Mouse (Mus musculus) common myeloid progenitor, adult 5-6 weeks (primary cell): Measurements from ENCODE around the gene 9530003J23Rik. TPM values are rescaled to one million over a fixed set of nuclear protein-coding genes. Genes with fewer than 3 reads are reported as not detected.
A peak's percentile ranks its signal among the peaks of the same experiment; 100 is the strongest.
"Not testable (repeated sequence)": the region's sequence is repeated elsewhere in the genome, so short reads cannot be mapped to it uniquely, and the experiment has no call there.

Experiments
- ATAC-seq: replicated peaks from 2 replicates; pipeline ENCODE4 v1.8.0; 2016; ENCODE audit warnings: low read depth, mild to moderate bottlenecking, moderate TSS enrichment, inconsistent platforms; ENCODE audit not compliant: poor library complexity, severe bottlenecking
- total RNA-seq: library from RNA; stranded (forward); fragments of 200-1000, 187-1606 nt; gene quantifications from 2 replicates; pipeline ENCODE4 v1.2.3, GENCODE M21; 2017

Gene 9530003J23Rik
- total RNA-seq, result not detected in 2 replicates

DNA sequence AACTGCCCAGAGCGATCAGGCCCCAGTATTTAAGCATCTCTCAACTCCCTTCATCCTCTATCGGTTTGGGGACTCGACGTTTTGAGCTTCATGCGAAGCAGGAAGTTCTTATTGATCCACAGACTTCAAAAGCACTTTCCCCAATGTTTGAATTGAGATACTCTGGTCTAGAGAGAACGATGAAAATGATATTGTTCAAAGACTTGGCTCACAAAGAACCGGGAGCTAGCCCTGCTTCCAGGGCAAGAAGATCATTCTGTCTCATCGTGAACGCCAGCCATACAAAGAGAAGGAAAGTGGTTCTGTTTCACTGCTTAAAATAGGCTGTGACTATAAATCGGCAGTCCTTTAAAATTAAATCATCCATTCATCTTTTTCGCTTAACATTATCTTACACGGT, at the start of gene 9530003J23Rik:
9530003J23Rik (minus strand) TSS at position 101 of the 400 bp plus-strand sequence.
- no peak for ATAC-seq

DNA sequence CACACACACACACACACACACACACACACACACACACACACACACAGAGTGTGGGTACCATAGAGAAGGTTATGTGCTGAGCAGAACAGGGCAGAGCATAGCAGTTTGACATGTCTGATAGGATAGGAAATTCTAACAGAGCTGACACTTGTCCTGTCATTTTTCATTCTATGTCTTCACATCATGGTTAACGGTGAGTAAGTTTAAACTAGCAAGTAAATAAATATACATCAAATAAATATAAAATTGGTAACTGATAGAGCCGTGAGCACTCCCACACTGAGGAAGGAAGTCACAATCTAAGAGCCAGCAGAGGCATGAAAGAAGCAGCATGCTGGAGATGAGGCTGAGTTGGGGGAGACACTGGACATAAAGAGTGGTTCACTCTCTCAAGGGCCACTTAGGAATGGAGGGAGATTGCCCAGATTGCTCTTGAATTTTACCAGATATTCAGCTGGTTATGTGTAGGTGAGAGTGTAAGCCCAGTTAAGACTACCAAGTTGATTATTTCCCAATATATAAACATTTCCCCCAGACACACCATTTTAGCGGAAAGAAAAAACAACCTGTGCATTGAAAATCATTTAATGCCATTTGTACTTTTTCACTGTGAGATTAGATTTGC, 48.8 kb upstream of the 9530003J23Rik start:
- ATAC-seq, result no peak

DNA sequence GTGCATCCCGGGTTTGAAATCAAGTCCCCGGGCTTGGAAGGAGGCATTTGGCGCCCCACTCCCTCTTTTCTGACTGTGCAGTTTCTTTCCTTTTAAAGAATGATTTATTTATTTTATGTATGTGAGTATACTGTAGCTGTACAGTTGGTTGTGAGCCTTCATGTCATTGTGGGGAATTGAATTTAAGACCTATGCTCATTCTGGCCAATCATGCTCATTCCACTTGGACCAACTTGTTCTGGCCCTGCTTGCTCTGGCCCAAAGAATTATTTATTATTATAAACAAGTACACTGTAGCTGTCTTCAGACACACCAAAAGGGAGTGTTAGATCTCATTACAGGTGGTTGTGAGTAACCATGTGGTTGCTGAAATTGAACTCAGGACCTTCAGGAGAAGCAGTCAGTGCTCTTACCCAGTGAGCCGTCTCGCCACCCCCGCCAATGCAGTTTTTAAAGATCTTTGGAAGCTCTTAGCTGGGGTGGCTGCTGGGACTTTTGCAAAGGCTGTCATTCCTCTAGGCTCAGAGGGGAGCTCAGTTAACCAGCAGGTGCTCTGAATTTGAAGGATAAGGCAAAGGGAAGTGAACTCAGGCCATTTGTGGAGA, 48.0 kb upstream of the 9530003J23Rik start:
- no peak for ATAC-seq

DNA sequence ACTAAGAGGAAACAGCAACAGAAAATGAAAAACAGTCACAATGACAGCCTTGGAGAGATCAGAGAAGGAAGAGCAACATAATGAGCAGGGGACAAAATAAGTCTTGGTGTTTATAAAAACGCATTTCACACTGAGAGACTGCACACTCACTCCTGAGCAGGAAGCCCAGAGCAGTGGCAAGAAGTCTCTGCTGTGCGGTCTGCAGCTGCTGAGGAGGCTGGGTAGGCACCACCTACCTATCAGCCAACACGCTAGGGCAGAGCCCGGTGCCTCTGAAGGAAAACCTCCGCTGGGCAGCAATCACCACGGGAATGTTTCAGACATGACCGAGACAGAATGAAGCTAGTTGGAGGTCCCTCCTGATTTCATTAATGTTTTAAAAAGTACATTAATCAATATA, 47.1 kb upstream of the 9530003J23Rik start:
- ATAC-seq, result peak; percentile 72

DNA sequence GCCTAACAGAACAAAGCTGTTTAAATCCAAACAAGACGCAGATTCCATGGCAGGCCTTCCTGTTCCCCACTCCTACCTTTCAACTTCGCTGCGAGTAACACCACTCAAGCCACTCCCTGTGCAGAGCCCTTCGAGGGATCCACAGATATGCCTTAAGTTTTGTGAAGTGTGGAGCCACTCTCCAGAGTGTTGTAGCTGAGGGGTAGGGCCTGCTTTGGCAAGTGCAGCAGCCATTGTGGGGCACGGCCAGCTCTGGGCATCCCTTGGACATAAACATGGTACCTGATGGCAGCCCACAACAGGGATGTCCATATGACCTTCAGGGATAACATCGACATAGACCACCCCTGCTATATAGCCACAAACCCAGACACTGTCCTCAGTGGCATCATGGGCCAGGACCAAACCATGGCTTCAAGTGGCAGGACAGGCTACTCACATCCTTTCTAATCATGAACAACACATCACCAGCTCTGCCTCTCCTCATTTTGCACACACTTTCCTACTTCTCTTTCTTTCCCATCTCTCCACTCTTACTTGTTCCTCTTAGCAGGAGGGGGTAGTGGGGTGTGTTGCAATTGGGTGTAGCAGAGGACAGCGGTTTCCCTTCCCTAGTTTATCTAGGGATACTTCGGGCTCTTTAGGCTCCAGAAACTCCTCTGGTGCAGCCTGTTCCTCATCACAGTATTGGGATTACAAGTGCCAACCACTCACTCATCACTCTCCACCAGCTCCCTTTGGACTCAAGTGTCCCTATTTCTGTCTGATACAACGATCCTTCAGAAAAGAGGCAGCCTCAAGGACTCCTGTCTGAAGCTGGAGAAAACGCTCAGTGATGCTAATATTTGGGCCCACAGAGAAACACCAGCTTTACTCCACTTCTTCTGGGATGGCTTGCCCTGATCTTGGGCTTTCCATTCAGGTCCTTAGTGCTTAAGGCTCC, 46.3 kb upstream of the 9530003J23Rik start:
- peak; percentile 47 for ATAC-seq

DNA sequence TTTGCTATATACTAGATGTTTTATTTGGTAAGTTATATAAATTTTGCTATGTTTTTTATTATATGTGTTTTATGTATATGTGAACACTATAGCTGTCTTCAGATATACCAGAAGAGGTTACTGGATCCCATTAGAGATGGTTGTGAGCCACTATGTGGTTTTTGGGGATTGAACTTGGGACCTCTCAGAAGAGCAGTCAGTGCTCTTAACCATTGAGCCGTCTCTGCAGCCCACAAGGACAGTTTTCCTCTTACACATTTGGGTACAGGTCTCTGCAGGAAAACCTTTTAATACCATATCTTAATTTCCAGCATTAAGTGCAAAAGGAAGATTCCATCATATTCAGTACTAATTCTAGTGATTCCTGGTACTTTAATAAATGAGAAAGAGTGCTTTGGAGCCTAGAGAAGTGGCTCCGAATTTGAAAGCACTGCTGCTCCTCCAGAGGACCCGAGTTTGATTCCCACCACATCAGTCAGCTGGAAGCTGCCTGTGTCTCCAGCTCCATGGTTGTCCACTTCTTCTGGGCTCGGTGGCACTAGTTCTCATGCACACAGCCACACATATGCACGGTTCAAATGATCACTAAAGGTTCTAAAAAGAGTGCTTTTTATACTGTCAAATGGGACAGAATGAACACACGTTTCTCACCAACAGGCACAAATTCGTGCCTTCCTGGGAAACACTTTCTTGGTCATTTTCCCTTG, 45.5 kb upstream of the 9530003J23Rik start:
- ATAC-seq, result no peak

DNA sequence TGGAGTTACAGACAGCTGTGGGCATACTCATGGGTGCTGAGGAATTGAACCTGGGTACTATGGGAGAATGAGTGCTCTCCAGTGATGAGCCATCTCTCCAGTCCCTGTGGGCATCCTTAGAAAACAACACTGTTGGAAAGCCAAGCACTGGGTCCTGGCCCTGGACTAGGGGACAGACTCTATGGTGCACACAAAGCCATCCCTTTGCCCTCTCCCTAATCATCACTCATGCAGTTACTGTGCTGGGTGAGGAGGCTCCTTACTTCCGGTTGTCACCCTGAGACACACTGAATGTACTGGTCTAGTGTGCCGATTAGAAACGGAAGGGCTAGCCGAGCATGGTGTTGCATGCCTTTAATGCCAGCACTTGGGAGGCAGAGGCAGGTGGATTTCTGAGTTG, 44.7 kb upstream of the 9530003J23Rik start:
- ATAC-seq, result not testable (repeated sequence)

DNA sequence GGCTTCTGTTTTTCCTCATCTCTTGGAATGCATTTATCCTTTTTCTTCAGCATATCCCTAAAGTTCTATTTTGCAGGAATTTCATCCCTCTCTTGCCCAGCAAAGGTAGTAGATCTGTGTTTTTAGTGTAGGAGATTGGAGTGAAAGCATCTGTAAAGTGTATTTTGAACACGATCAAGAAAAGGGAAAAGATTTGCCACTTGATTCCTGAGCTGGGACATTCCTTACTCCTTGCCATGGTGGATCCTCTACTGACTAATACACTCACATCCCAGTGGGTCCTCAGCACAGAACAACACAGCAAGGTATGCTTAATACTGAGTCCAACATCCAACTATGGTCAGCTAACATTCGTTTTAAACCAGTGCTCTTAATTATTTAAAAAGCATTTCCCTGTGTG, 44.0 kb upstream of the 9530003J23Rik start:
- ATAC-seq, result no peak

DNA sequence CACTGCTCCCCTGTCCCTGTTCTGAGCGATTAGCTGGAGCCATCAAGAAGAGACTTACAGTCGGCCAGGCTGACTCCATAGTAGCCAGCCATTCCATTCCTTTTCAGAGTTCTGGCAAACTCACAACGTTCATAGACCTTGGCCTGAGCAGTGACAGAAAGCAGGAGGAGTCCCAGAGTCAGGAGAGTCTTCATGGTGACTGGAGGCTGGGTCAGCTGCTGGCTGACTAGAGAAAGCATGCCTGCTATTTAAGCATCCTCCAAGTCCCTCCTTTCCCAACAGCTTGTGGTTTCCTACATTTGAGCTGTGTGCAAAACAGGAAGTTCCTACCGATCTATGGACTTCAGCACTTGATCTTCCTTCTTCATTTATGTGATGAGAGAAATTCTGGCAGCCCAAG, 43.5 kb upstream of the 9530003J23Rik start, which contains the start of gene Lyz2:
Lyz2 (minus strand) TSS at position 273 of the 400 bp plus-strand sequence.
- peak; percentile 67 for ATAC-seq

DNA sequence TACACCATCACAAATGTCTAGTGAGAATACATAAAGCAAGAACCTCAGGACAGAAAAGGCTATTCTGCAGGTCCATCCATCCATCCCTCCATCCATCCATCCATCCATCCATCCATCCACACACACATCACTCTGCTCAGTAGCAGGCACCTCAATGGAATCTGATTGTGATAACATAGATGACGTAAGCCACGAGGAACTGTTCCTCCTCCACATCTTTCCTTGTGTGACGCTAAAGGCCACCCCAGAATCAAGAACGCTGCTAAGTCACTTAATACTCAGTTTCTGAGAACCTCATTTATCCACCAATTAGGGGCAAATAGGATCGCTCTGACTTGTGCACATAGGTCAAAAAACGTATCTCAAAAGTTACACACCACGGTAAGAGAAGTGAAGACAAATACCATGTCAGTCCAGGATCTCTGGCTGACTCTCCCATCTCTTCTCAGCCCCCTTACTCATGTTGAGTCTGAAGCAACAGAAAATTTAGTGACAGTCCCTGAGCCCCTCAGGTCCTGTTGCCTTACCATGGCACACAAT, 42.9 kb upstream of the 9530003J23Rik start:
- ATAC-seq, result no peak

DNA sequence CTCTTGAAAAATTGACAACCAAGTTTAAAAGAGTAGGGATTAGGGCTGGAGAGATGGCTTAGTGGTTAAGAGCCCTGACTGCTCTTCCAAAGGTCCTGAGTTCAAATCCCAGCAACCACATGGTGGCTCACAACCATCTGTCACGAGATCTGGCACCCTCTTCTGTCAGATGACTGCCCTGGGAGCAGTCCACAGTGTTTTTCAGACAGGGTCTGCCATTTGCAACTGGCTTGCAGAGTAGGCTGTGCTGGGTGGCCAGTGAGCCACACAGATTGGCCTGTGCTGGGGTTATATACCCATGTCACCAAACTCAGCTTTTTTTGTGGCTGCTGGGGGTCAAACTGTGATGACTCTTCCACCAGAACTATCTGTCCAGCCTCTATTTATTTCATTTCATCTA, 41.5 kb upstream of the 9530003J23Rik start:
- no peak for ATAC-seq

DNA sequence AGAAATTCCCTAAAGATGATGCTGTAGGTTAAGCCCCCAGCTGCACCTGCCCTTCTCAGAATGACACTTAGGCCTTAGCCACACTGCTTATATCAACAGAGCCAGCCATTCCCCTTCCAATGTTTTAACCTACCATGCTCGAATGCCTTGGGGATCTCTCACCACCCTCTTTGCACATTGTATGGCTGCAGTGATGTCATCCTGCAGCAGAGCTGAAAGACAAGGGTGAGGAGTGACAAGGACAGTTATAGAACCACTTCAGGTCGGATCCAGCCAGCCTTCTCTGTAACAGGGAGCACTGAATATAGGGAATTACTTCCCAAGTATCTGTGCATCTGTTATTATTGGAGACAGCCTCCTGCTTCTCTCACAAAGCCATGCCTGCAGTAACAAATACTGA, 40.0 kb upstream of the 9530003J23Rik start:
- not testable (repeated sequence) for ATAC-seq

DNA sequence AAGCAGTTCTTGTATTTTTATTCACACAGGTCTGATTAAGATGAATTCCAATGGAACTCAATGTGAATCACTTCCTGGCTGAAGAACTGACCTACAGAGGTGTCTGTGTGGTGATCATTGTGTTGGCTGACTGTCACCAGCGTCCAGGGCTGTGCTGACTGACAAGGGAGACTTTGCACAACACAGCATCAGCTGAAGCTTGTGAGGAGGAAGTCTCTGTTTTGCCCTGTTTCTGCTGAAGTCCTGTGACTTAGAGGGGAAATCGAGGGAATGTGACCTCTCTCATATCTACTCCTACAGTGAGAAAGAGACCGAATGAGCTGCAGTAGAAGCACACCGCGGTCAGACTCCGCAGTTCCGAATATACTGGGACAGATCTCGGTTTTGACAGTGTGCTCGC, 39.3 kb upstream of the 9530003J23Rik start:
- ATAC-seq, result not testable (repeated sequence)

DNA sequence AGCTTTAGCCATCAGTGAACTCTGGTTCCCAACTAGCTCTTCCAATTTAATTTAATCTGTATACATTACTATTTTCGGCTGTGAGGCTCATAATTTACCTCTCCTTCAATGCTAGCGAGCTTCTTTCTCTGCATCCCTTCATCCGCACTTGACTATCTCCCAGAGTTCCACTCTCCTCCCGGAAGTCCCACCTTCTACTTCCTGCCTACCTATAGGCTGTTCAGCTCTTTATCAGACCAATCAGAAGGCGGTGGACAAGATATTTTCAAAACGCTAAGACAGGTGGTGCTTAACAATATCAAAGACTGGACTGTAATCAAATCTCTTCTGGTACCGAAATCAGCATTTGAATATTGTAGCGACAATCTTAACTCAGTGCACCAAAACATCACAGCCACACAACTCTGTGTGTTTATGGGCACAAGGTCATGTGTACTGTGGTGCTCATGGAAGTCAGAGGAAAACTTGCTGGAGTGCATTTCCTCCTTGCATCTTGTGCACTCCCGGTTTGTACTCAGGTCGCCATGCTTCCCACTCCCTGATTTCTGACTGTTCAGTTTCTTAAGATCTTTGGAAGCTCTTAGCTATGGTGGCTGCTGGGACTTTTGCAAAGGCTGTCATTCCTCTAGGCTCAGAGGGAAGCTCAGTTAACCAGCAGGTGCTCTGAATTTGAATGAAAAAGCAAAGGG, 37.3 kb upstream of the 9530003J23Rik start:
- ATAC-seq, result no peak

DNA sequence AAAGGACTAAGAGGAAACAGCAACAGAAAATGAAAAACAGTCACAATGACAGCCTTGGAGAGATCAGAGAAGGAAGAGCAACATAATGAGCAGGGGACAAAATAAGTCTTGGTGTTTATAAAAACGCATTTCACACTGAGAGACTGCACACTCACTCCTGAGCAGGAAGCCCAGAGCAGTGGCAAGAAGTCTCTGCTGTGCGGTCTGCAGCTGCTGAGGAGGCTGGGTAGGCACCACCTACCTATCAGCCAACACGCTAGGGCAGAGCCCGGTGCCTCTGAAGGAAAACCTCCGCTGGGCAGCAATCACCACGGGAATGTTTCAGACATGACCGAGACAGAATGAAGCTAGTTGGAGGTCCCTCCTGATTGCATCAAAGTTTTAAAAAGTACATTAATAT, 36.1 kb upstream of the 9530003J23Rik start:
- ATAC-seq, result peak; percentile 97

DNA sequence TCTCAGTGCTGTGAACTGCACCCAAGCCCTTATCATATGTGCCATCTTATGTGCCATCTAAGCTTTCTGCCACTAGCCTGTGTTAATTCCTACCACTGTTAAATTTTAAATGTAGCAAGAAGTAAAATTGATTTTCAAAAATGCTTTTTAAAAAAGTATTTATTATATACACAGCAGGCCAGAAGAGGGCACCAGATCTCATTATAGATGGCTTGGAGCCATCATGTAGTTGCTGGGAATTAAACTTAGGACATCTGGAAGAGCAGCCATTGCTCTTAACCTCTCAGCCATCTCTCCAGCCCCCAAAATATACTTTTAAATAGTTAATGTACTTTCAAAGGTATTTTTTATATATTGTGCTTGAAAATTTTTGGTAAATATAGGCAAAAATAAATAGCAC, 33.5 kb upstream of the 9530003J23Rik start:
- ATAC-seq, result no peak

DNA sequence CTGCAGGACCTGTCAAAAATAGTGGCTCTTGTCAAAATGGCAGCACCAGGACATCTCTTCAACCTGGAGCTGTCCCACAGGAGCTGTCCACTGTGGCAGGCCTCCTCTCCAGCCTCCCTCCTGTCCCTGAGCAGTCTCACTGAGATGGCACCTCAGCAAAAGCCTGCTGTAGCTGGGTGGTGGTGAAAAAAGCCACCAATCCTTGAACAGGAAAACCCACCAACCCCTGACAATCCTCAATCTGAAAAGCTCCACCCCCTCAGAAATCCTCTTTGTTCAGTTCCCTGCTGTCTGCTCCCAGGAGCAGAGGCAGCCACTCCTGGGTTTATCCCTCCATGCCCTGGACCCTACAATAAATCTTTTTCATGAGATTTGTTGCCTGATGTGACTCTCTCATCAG, 21.4 kb upstream of the 9530003J23Rik start:
- ATAC-seq, result no peak

DNA sequence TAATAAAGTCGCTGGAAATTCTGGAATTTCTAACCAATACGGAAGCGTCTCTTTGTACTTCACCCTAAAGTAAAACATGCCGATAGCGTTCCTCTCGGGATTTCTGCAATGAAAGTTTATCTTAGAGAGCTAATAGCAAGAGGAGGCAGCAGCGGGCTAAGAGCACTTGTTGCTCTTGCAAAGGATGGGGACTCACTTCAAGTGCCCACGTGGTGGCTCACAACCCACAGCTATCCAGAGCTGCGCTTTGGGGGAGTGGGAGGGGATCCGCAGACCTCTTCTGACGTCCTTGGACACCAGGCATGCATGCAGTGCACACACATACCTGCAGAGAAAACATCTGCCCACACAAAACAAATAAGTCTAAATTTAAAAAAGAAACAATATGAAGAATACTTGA, 2.6 kb downstream of the 9530003J23Rik start:
- no peak for ATAC-seq

DNA sequence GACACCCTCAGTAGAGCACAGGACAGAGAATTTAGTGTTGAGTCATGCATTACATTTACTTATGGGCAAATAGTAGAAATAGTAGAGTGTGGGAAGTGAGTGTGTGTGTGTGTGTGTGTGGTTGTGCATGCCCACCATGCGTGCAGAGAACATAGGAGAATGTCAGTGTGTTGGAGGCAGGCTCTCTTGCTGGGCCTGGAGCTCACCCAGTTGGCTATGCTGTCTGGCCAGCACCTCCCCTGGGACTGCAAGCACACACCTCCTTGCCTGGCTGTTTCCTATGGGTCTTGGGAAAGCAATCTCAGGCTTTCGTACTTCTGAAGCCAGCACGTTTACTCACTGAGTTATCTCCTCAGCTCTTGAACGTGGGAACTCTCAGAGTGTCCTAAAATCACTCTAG, 3.7 kb downstream of the 9530003J23Rik start:
- no peak for ATAC-seq
